Mouse (Mus musculus) cerebellum, adult 2 months (tissue): ENCODE data around the gene Tpbgl.

Experiments used
- CTCF ChIP-seq: fragments of 200-500 bp; IDR thresholded peaks from 2 replicates; pipeline ENCODE4 v1.5.1; 2011; ENCODE audit warnings: low read depth, mild to moderate bottlenecking, control low read depth, low read length, moderate library complexity, borderline replicate concordance; ENCODE audit not compliant: insufficient read depth
- POLR2A ChIP-seq: fragments of 200-500 bp; IDR thresholded peaks from 2 replicates; pipeline ENCODE4 v1.6.1; 2011; ENCODE audit warnings: low read length, control low read depth, borderline replicate concordance; ENCODE audit not compliant: insufficient read depth

DNA sequence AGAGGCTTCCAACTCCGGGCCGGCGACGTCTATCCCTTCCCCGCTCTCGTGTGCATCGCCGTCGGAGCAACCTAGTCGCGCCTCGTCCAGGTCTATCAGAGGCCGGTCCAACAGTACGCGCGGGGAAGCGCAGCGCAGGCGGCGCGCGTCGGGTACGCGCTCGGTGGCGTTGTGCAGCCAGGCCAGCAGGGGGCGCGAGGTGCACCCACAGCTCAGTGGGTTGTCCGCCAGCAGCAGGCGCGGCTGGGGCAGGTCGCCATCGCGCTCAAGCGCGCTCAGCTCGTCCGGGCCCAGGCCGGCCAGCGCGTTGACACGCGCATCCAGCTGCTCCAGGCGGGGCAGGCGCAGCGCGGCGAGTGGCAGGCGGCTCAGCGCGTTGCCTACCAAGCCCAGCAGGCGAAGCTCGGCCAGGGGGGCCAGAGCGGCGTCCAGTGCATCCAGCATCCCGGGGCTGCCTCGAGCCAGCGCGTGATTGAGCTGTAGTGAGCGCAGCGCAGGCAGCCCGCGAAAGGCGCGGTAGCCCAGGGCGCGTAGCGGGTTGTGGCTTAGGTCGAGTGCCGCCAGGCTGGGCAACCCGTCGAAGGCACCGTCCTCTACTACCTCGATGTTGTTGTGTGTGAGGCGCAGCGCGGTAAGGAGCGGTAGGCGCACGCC, 1.1 kb downstream of the Tpbgl start:
- TF ChIP-seq CTCF (peak; percentile 69), POLR2A (no peak)
